Mouse (Mus musculus): ENCODE results near the gene Gpr135. TPM values are rescaled to one million over a fixed set of nuclear protein-coding genes. Genes with fewer than 3 reads are reported as not detected.
"Not testable (repeated sequence)": the region's sequence is repeated elsewhere in the genome, so short reads cannot be mapped to it uniquely, and the experiment has no call there.

The Gpr135 gene
- polyA plus RNA-seq, 1 experiment from 2014 or later: 1.5 TPM

DNA sequence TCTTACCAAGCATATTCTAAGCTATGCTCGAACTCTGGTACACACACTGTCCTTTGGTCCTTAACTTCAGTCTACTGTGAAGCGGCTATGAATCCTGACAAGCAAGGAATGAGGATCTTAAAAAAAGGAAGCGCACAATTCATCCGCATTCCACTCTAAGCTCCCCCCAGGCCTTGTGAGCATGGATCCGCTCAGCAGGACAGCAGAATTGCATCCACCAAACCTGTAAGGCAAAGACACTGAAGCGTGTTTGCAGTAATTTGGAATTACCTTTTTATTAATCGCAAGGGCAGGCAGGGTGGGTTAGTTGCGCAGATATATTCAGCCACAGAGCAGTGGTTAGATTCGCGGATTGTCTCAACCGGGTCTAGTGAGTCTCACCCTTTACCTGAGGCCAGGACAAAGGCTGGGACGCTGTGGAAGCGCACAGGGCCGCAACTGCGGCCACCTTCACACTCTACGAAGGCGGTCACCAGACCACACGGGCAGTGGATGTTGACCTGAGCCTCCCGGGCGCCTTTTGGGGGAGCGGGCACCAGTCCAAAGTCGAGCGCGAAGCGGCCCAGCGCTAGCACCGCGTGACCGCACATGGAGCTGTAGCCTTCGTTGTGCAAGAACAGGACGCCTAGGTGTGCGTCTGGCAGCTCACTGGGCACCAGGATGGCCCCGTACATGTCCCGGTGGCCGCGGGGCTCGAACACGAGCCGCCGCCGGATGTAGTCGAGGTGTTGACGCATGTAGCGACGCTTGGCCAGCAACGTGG lies 13.5 kb upstream of the Gpr135 start:
- ATAC-seq: peak; percentile 6
- Histone ChIP-seq H3K9me3 (replicated peaks) (no peaks in the 10 kb centered on the region), H3K4me2 (peak overlapping the region; percentile 76), H3K4me1 (peaks cover 38% of the 10 kb centered on the region), H3K4me3 (peak overlapping the region; percentile 57), H3K27ac (peak overlapping the region; percentile 94), H3K36me3 (ENCODE audit: poor library complexity, severe bottlenecking) (no peaks in the 10 kb centered on the region), H3K27me3 (no peaks in the 10 kb centered on the region), H3K9ac (peak overlapping the region; percentile 77)
- 4% methylated on average over 46 of the region's 46 CpGs for WGBS

DNA sequence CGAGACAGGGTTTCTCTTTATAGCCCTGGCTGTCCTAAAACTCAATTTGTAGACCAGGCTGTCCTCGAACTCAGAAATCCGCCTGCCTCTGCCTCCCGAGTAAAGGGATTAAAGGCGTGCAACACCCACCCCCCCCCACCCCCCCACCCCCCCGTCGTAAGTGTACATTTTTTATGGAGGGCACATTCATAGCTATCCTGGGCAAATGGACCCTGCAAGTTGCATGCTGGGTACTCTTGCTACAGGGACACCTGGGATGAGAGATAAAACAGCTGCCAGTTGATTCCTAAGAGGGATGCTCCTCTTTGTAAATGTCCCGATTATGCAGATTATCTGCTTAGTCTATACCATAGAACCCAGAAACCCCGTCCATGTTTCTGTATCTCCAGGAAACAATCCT lies 12.3 kb upstream of the Gpr135 start:
- no peak overlapping the region for H3K9ac ChIP-seq
- no peaks in the 10 kb centered on the region for H3K9me3 ChIP-seq (replicated peaks)
- no peaks in the 10 kb centered on the region for H3K36me3 ChIP-seq (ENCODE audit: poor library complexity, severe bottlenecking)
- no peak overlapping the region for H3K4me3 ChIP-seq
- no peaks in the 10 kb centered on the region for H3K27me3 ChIP-seq
- WGBS: 87% methylated on average over 9 of the region's 9 CpGs
- no peak overlapping the region for H3K4me2 ChIP-seq
- no peak overlapping the region for H3K27ac ChIP-seq
- ATAC-seq: no peak
- peaks cover 34% of the 10 kb centered on the region for H3K4me1 ChIP-seq

GRCm38 (mm10) chr12:72082370-72082769 lies 11.4 kb upstream of the Gpr135 start:
- no peak overlapping the region for H3K27ac ChIP-seq
- peaks cover 25% of the 10 kb centered on the region for H3K4me1 ChIP-seq
- H3K27me3 ChIP-seq: no peaks in the 10 kb centered on the region
- H3K9ac ChIP-seq: no peak overlapping the region
- no peak for ATAC-seq
- WGBS: 46% methylated on average over 18 of the region's 18 CpGs
- H3K9me3 ChIP-seq (replicated peaks): no peaks in the 10 kb centered on the region
- no peaks in the 10 kb centered on the region for H3K36me3 ChIP-seq (ENCODE audit: poor library complexity, severe bottlenecking)
- peak overlapping the region; percentile 27 for H3K4me2 ChIP-seq
- no peak overlapping the region for H3K4me3 ChIP-seq

DNA sequence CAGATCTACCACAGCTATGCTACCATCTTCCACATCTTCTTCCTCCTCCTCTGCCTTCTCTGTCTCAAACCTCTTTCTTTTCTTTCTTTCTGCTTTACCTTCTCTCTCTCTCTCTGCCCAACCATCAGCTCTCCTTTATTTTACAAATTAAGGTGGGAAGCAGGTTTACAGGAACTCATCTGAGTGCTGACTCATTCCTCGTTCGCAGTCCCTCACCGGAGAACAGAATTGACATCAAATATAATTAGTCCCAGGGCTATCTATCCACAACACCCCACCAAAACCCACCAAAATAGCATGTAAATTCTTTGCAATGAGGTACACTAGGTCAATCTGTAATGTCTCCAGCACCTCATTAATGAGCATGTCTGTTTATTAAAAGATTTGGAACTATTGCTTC lies 11.0 kb upstream of the Gpr135 start:
- no peak overlapping the region for H3K9ac ChIP-seq
- H3K27me3 ChIP-seq: no peaks in the 10 kb centered on the region
- WGBS: 77% methylated on average over 3 of the region's 3 CpGs
- no peak for ATAC-seq
- no peak overlapping the region for H3K4me3 ChIP-seq
- H3K27ac ChIP-seq: no peak overlapping the region
- no peaks in the 10 kb centered on the region for H3K36me3 ChIP-seq (ENCODE audit: poor library complexity, severe bottlenecking)
- no peaks in the 10 kb centered on the region for H3K9me3 ChIP-seq (replicated peaks)
- H3K4me2 ChIP-seq: no peak overlapping the region
- peaks cover 22% of the 10 kb centered on the region for H3K4me1 ChIP-seq

- Histone ChIP-seq H3K27ac (no peak overlapping the region), H3K27me3 (no peaks in the 10 kb centered on the region), H3K4me3 (no peak overlapping the region), H3K9me3 (replicated peaks) (no peaks in the 10 kb centered on the region), H3K4me2 (no peak overlapping the region), H3K9ac (no peak overlapping the region), H3K36me3 (ENCODE audit: poor library complexity, severe bottlenecking) (0 out of 2 replicates have a peak, but pooled peaks cover 6% of the 10 kb centered on the region), H3K4me1 (peaks cover 5% of the 10 kb centered on the region; the same call in 1 of the 2 replicates)
- ATAC-seq: no peak
- WGBS: 91% methylated on average over 3 of the region's 3 CpGs
Measured at GRCm38 (mm10) chr12:72078248-72078647, 7.3 kb upstream of the Gpr135 start.

DNA sequence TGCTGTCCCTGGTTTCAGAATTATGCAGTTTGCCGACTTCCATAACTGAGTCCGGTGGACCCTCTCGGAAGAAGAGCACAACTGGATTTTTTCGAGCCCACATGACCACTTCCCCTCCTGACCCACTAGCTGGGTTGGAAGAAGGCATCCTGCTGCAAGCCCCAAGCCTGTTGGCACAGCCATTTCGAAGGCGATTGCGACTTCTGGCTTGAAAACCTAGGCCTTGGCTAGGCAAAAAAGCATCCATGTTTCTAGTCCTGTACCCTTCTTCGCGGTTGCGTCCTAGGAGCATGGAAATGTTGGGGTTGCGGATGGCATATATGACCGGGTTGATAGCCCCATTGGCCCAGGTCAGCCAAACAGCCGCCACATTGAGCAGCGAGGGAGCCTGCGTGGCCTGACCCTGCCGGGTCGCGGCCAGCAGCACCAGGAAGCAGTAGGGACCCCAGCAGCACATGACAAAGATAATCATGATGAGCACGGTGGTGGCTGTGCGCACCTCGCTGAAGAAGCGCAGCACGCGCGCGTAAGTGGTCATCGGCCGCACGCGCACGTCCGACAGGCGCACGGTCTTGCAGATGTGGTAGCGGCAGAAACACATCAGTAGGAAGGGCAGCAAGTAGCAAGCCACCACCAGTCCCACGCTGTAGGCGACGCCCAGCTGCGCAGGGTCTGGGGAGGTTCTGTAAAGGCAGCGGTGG lies 1.1 kb downstream of the Gpr135 start:
- Histone ChIP-seq H3K9ac (peak overlapping the region; percentile 80), H3K27me3 (peaks cover 25% of the 10 kb centered on the region), H3K4me2 (peak overlapping the region; percentile 96), H3K27ac (0 out of 2 replicates have a peak overlapping the region, but pooled peaks have one; percentile 82), H3K9me3 (replicated peaks) (no peaks in the 10 kb centered on the region), H3K36me3 (ENCODE audit: poor library complexity, severe bottlenecking) (0 out of 2 replicates have a peak, but pooled peaks cover 4% of the 10 kb centered on the region), H3K4me3 (peak overlapping the region; percentile 74), H3K4me1 (peaks cover 13% of the 10 kb centered on the region)
- ATAC-seq: peak; percentile 31
- WGBS: 4% methylated on average over 40 of the region's 40 CpGs

GRCm38 (mm10) chr12:72057780-72058179 lies 13.1 kb downstream of the Gpr135 start:
- H3K27me3 ChIP-seq: no peaks in the 10 kb centered on the region
- no peak overlapping the region for H3K4me3 ChIP-seq
- no peaks in the 10 kb centered on the region for H3K36me3 ChIP-seq (ENCODE audit: poor library complexity, severe bottlenecking)
- WGBS: 87% methylated on average over 1 of the region's 1 CpGs
- no peak for ATAC-seq
- H3K27ac ChIP-seq: no peak overlapping the region
- no peak overlapping the region for H3K9ac ChIP-seq
- no peaks in the 10 kb centered on the region for H3K4me1 ChIP-seq
- no peaks in the 10 kb centered on the region for H3K9me3 ChIP-seq (replicated peaks)
- H3K4me2 ChIP-seq: no peak overlapping the region

GRCm38 (mm10) chr12:72053851-72054250 lies 17.1 kb downstream of the Gpr135 start:
- no peaks in the 10 kb centered on the region for H3K36me3 ChIP-seq (ENCODE audit: poor library complexity, severe bottlenecking)
- no peak overlapping the region for H3K27ac ChIP-seq
- H3K9me3 ChIP-seq (replicated peaks): 0 out of 2 replicates have a peak, but pooled peaks cover 10% of the 10 kb centered on the region
- no peaks in the 10 kb centered on the region for H3K27me3 ChIP-seq
- no peak overlapping the region for H3K9ac ChIP-seq
- ATAC-seq: no peak
- 23% methylated on average over 6 of the region's 6 CpGs for WGBS
- H3K4me1 ChIP-seq: no peaks in the 10 kb centered on the region
- no peak overlapping the region for H3K4me3 ChIP-seq
- no peak overlapping the region for H3K4me2 ChIP-seq

DNA sequence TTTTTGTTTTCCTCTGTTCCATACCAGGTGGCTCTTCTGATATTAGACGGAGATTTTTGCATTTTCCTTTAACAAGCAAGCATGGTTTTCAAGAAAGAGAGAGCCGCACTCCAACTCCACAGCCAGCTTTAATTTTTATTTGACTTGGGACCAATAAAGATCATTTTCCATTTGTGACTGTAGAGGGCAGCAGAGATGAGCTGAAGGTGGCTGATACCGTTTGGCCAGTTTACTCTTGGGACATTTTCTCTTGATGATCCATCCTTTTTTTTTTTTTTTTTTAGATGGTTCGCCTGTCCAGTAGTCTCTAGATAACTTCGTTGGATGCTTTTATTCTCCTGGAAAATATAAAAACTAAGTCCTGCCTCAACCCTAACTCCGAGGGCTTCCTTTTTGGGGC lies 17.6 kb downstream of the Gpr135 start:
- Histone ChIP-seq H3K4me1 (no peaks in the 10 kb centered on the region), H3K27me3 (no peaks in the 10 kb centered on the region), H3K9me3 (replicated peaks) (0 out of 2 replicates have a peak, but pooled peaks cover 10% of the 10 kb centered on the region), H3K9ac (no peak overlapping the region), H3K4me2 (no peak overlapping the region), H3K27ac (no peak overlapping the region), H3K4me3 (no peak overlapping the region), H3K36me3 (ENCODE audit: poor library complexity, severe bottlenecking) (no peaks in the 10 kb centered on the region)
- no peak for ATAC-seq
- 42% methylated on average over 6 of the region's 6 CpGs for WGBS

DNA sequence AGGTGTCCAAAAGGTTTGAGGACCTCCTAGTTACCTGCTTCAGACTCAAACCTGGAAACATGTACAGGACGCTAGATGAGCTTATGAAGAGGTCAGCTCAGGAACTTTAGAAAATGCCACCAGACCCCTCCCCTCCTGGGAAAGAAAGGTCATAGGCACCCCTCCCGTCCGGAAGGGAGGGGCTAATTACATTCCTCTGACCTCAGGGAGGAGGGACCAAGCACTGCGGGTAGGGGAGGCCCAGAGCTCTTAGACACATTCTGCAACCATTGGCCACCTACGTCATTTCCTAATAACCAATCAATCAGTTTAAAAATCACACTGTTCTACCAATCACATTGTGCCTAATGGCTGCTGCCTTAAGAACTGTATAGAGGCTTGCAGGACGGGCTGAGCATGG lies 18.4 kb downstream of the Gpr135 start:
- Histone ChIP-seq H3K4me2 (no peak overlapping the region), H3K9me3 (replicated peaks) (0 out of 2 replicates have a peak, but pooled peaks cover 10% of the 10 kb centered on the region), H3K4me1 (no peaks in the 10 kb centered on the region), H3K27ac (no peak overlapping the region), H3K9ac (no peak overlapping the region), H3K36me3 (ENCODE audit: poor library complexity, severe bottlenecking) (no peaks in the 10 kb centered on the region), H3K27me3 (no peaks in the 10 kb centered on the region), H3K4me3 (no peak overlapping the region)
- ATAC-seq: no peak
- 82% methylated on average over 6 of the region's 6 CpGs for WGBS

DNA sequence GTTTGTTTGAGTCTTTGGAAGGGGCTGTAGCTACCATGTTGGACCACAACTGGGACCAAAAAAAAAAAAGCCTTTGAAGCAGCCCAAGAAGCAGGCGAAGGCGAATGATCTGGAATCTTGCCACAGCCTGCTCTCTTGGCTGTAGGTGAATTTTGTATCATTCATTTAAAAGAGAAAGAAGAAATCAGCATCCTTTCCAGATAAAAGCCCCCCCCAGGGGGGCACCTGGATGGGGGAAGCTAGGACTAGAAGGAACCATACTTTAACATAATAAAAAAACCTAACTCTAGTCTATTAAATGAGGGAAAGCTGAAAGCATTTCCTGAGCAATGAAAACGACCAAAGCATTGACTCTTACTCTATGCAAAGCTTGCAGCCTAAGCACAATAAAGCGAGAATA lies 20.1 kb downstream of the Gpr135 start:
- ATAC-seq: no peak

GRCm38 (mm10) chr12:72050156-72050555 lies 20.8 kb downstream of the Gpr135 start:
- not testable (repeated sequence) for ATAC-seq, H3K4me3 ChIP-seq

More for the DNA sequence above, 20.1 kb downstream of the Gpr135 start:
- Histone ChIP-seq H3K27me3 (no peaks in the 10 kb centered on the region), H3K4me1 (no peaks in the 10 kb centered on the region), H3K9me3 (replicated peaks) (0 out of 2 replicates have a peak, but pooled peaks cover 10% of the 10 kb centered on the region), H3K4me2 (no peak overlapping the region), H3K4me3 (no peak overlapping the region), H3K9ac (no peak overlapping the region), H3K27ac (no peak overlapping the region), H3K36me3 (ENCODE audit: poor library complexity, severe bottlenecking) (no peaks in the 10 kb centered on the region)
- WGBS: 82% methylated on average over 4 of the region's 4 CpGs

More at GRCm38 (mm10) chr12:72050156-72050555, 20.8 kb downstream of the Gpr135 start:
- not testable (repeated sequence) for H3K4me2 ChIP-seq; H3K27me3 ChIP-seq; H3K9me3 ChIP-seq (replicated peaks); H3K36me3 ChIP-seq (ENCODE audit: poor library complexity, severe bottlenecking); H3K9ac ChIP-seq; H3K27ac ChIP-seq; H3K4me1 ChIP-seq
- 87% methylated on average over 5 of the region's 5 CpGs for WGBS

Data from forebrain, embryonic 13.5 days (tissue).